Mouse (Mus musculus): ENCODE data around the gene Sppl2c.
A peak's percentile ranks its signal among the peaks of the same experiment; 100 is the strongest.

Gene Sppl2c

GRCm38 (mm10) chr11:104186135-104186836 is at the start of gene Sppl2c:
Gene Sppl2c, plus strand, starts transcription at chr11:104186327.
- no peak for DNase-seq (ENCODE audit: extremely low spot score, low spot score)

GRCm38 (mm10) chr11:104138976-104139375 is 47.2 kb upstream of the Sppl2c start:
- no peak for DNase-seq (ENCODE audit: extremely low spot score, low spot score)

GRCm38 (mm10) chr11:104144930-104145329 is 41.2 kb upstream of the Sppl2c start:
- DNase-seq (ENCODE audit: extremely low spot score, low spot score), result no peak

- DNase-seq (ENCODE audit: extremely low spot score, low spot score), result no peak
These were observed 37.3 kb upstream of the Sppl2c start for GRCm38 (mm10) chr11:104148787-104149186.

GRCm38 (mm10) chr11:104150911-104151310 is 35.2 kb upstream of the Sppl2c start:
- no peak for DNase-seq (ENCODE audit: extremely low spot score, low spot score)

- no peak for DNase-seq (ENCODE audit: extremely low spot score, low spot score)
These were observed 31.8 kb upstream of the Sppl2c start for GRCm38 (mm10) chr11:104154332-104154731.

- DNase-seq (ENCODE audit: extremely low spot score, low spot score), result peak; percentile 33
These were observed 31.1 kb upstream of the Sppl2c start for GRCm38 (mm10) chr11:104154820-104155635.

- no peak for DNase-seq (ENCODE audit: extremely low spot score, low spot score)
These were observed 30.2 kb upstream of the Sppl2c start for GRCm38 (mm10) chr11:104155899-104156298.

GRCm38 (mm10) chr11:104156391-104156790 is 29.7 kb upstream of the Sppl2c start:
- DNase-seq (ENCODE audit: extremely low spot score, low spot score), result no peak

- DNase-seq (ENCODE audit: extremely low spot score, low spot score), result peak; percentile 79
These were observed 28.4 kb upstream of the Sppl2c start for GRCm38 (mm10) chr11:104157603-104158259.

- DNase-seq (ENCODE audit: extremely low spot score, low spot score), result no peak
These were observed 27.7 kb upstream of the Sppl2c start for GRCm38 (mm10) chr11:104158260-104158907.

GRCm38 (mm10) chr11:104159769-104160272 is 26.3 kb upstream of the Sppl2c start:
- DNase-seq (ENCODE audit: extremely low spot score, low spot score), result no peak

GRCm38 (mm10) chr11:104161153-104161552 is 25.0 kb upstream of the Sppl2c start:
- DNase-seq (ENCODE audit: extremely low spot score, low spot score), result no peak

- DNase-seq (ENCODE audit: extremely low spot score, low spot score), result no peak
These were observed 21.9 kb upstream of the Sppl2c start for GRCm38 (mm10) chr11:104164257-104164656.

- peak; percentile 78 for DNase-seq (ENCODE audit: extremely low spot score, low spot score)
These were observed 14.8 kb upstream of the Sppl2c start for GRCm38 (mm10) chr11:104171281-104171781.

- no peak for DNase-seq (ENCODE audit: extremely low spot score, low spot score)
These were observed 7.2 kb upstream of the Sppl2c start for GRCm38 (mm10) chr11:104178893-104179292.

GRCm38 (mm10) chr11:104179804-104180203 is 6.3 kb upstream of the Sppl2c start:
- no peak for DNase-seq (ENCODE audit: extremely low spot score, low spot score)

GRCm38 (mm10) chr11:104182141-104182540 is 4.0 kb upstream of the Sppl2c start:
- DNase-seq (ENCODE audit: extremely low spot score, low spot score), result no peak

GRCm38 (mm10) chr11:104186837-104187150 is 667 bp downstream of the Sppl2c start:
- DNase-seq (ENCODE audit: extremely low spot score, low spot score), result no peak

GRCm38 (mm10) chr11:104187766-104188165 is 1.6 kb downstream of the Sppl2c start:
- no peak for DNase-seq (ENCODE audit: extremely low spot score, low spot score)

- DNase-seq (ENCODE audit: extremely low spot score, low spot score), result no peak
These were observed 3.9 kb downstream of the Sppl2c start for GRCm38 (mm10) chr11:104190008-104190407.

All from neural tube, embryonic 10.5 days (tissue).